Mouse (Mus musculus): Measurements from ENCODE around the gene Xk.
"Not testable (repeated sequence)": the region's sequence is repeated elsewhere in the genome, so short reads cannot be mapped to it uniquely, and the experiment has no call there.

Xk gene

GRCm38 (mm10) chrX:9272460-9273361, at the start of gene Xk:
Xk (plus strand) TSS chrX:9272756.
- in situ Hi-C loops (cut with MboI; ENCODE audit: unreplicated experiment in 2 of 2): loop anchor here in 1 of 2 experiments (10.0 to 25.0 kb wide), 2 partner anchors 182 to 390 kb away; partner anchors contain the start of gene Dynlt3

GRCm38 (mm10) chrX:9227105-9227504, 45.5 kb upstream of the Xk start:
- in situ Hi-C loops (cut with MboI; ENCODE audit: unreplicated experiment in 2 of 2): no loop called here

GRCm38 (mm10) chrX:9240737-9241591, 31.6 kb upstream of the Xk start:
- in situ Hi-C loops (cut with MboI; ENCODE audit: unreplicated experiment in 2 of 2): no loop called here

GRCm38 (mm10) chrX:9243381-9243864, 29.1 kb upstream of the Xk start:
- in situ Hi-C loops (cut with MboI; ENCODE audit: unreplicated experiment in 2 of 2): no loop called here

- in situ Hi-C loops (cut with MboI; ENCODE audit: unreplicated experiment in 2 of 2): no loop called here
Measured at GRCm38 (mm10) chrX:9244603-9245336, 27.8 kb upstream of the Xk start.

GRCm38 (mm10) chrX:9248911-9249310, 23.6 kb upstream of the Xk start:
- in situ Hi-C loops (cut with MboI; ENCODE audit: unreplicated experiment in 2 of 2): no loop called here

GRCm38 (mm10) chrX:9253990-9254389, 18.6 kb upstream of the Xk start:
- in situ Hi-C loops (cut with MboI; ENCODE audit: unreplicated experiment in 2 of 2): loop anchor here in 1 of 2 experiments (25.0 kb wide), 1 partner anchor 408 kb away; the partner anchor contains the start of gene Dynlt3

- in situ Hi-C loops (cut with MboI; ENCODE audit: unreplicated experiment in 2 of 2): loop anchor here in 1 of 2 experiments (25.0 kb wide), 1 partner anchor 407 kb away; the partner anchor contains the start of gene Dynlt3
Measured at GRCm38 (mm10) chrX:9254901-9255300, 17.7 kb upstream of the Xk start.

- in situ Hi-C loops (cut with MboI; ENCODE audit: unreplicated experiment in 2 of 2): loop anchor here in 1 of 2 experiments (25.0 kb wide), 1 partner anchor 406 kb away; the partner anchor contains the start of gene Dynlt3
Measured at GRCm38 (mm10) chrX:9256766-9257165, 15.8 kb upstream of the Xk start, which contains the start of gene Gm14862. Gm14862 (minus strand) TSS chrX:9256899.

GRCm38 (mm10) chrX:9257831-9258230, 14.7 kb upstream of the Xk start:
- in situ Hi-C loops (cut with MboI; ENCODE audit: unreplicated experiment in 2 of 2): loop anchor here in 1 of 2 experiments (25.0 kb wide), 1 partner anchor 404 kb away; the partner anchor contains the start of gene Dynlt3

- in situ Hi-C loops (cut with MboI; ENCODE audit: unreplicated experiment in 2 of 2): loop anchor here in 1 of 2 experiments (25.0 kb wide), 1 partner anchor 403 kb away; the partner anchor contains the start of gene Dynlt3
Measured at GRCm38 (mm10) chrX:9259267-9259666, 13.3 kb upstream of the Xk start.

GRCm38 (mm10) chrX:9271112-9271511, 1.4 kb upstream of the Xk start:
- in situ Hi-C loops (cut with MboI; ENCODE audit: unreplicated experiment in 2 of 2): loop anchor here in 1 of 2 experiments (10.0 to 25.0 kb wide), 2 partner anchors 184 to 391 kb away; partner anchors contain the start of gene Dynlt3

GRCm38 (mm10) chrX:9271947-9272459, 553 bp upstream of the Xk start:
- in situ Hi-C loops (cut with MboI; ENCODE audit: unreplicated experiment in 2 of 2): loop anchor here in 1 of 2 experiments (10.0 to 25.0 kb wide), 2 partner anchors 183 to 390 kb away; partner anchors contain the start of gene Dynlt3

GRCm38 (mm10) chrX:9273377-9274002, 934 bp downstream of the Xk start:
- in situ Hi-C loops (cut with MboI; ENCODE audit: unreplicated experiment in 2 of 2): loop anchor here in 1 of 2 experiments (10.0 to 25.0 kb wide), 2 partner anchors 181 to 389 kb away; partner anchors contain the start of gene Dynlt3

GRCm38 (mm10) chrX:9274321-9274720, 1.8 kb downstream of the Xk start:
- in situ Hi-C loops (cut with MboI; ENCODE audit: unreplicated experiment in 2 of 2): loop anchor here in 1 of 2 experiments (10.0 to 25.0 kb wide), 2 partner anchors 180 to 388 kb away; partner anchors contain the start of gene Dynlt3

- in situ Hi-C loops (cut with MboI; ENCODE audit: unreplicated experiment in 2 of 2): not testable (repeated sequence)
Measured at GRCm38 (mm10) chrX:9283464-9283863, 10.9 kb downstream of the Xk start, which contains the start of gene H2al1m. H2al1m (plus strand) TSS chrX:9283764.

- in situ Hi-C loops (cut with MboI; ENCODE audit: unreplicated experiment in 2 of 2): not testable (repeated sequence)
Measured at GRCm38 (mm10) chrX:9293140-9293829, 20.7 kb downstream of the Xk start.

GRCm38 (mm10) chrX:9298413-9298864, 25.9 kb downstream of the Xk start:
- in situ Hi-C loops (cut with MboI; ENCODE audit: unreplicated experiment in 2 of 2): no loop called here

Measured in v-Abl transformed pro-B cells (cell line).